Mouse (Mus musculus): ENCODE data around the gene Ahcyl2. TPM values are rescaled to one million over a fixed set of nuclear protein-coding genes. Genes with fewer than 3 reads are reported as not detected.

The Ahcyl2 gene
- total and polyA plus RNA-seq, 3 experiments: 50.0 to 204 (median 184) TPM

DNA sequence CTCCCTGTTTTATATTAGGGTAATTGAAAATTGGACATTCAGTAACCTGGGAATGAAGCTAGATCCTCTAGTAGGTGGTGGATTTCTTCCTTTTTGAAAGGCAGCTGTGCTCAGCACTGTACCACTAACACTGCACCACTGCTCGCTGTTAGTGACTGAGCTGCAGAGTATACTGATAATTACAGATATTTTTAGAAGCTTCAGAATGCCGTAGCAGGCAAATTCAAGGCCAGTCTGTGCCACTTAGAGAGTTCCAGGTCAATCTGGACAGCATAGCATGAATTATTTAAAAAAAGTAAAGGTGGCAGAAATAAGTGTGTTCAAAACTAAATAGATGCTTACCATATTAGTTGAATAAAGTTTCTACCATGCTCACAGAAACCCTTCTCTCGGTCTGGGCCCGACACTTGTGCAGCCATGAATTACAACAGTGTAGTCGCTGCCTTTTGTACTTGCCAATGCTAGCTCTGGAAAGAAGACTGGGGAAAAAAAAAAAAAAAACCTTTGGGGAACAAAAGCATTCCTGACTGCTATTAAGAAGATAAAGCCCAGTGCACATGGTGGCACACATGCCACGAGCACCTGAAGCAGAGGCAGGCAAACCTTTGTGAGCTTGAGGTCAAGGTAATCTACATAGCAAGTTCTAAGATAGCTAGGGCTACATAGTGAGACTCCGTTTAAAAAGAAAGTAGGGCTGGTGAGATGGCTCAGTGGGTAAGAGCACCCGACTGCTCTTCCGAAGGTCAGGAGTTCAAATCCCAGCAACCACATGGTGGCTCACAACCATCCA, 99.3 kb downstream of the Ahcyl2 start:
- in situ Hi-C loops (cut with MboI; ENCODE audit: low pct_ligation_motif_present, low pct_unique_long_range_greater_than_20kb, low sequenced_read_pairs): no loop called here
- Histone ChIP-seq H3K27ac (ENCODE audit: insufficient read depth, low read depth) (no peak overlapping the region), H3K27me3 (replicated peaks) (no peaks in the 10 kb centered on the region), H3K9me3 (replicated peaks; ENCODE audit: low read length) (peaks cover 12% of the 10 kb centered on the region), H3K4me2 (ENCODE audit: insufficient read depth, low read depth, poor library complexity, severe bottlenecking) (no peak overlapping the region), H3K4me3 (replicated peaks in 1 of 3; ENCODE audit: low read depth in 2 of 3, low read length in 2 of 3, poor library complexity in 1 of 3) (no peak overlapping the region), H3K79me2 (replicated peaks; ENCODE audit: control insufficient read depth, extremely low read depth, insufficient read depth, poor library complexity, severe bottlenecking) (no peaks in the 10 kb centered on the region; the same call in 1 of the 2 replicates), H3K36me3 (replicated peaks in 1 of 2; ENCODE audit: control insufficient read depth in 1 of 2, insufficient read depth in 1 of 2, low read length in 1 of 2) (peaks cover 17 to 89% of the 10 kb centered on the region in 2 experiments), H3K4me1 (ENCODE audit: control insufficient read depth in 1 of 2, insufficient read depth in 2 of 2) (0 out of 4 replicates have a peak, but pooled peaks cover 0 to 8% of the 10 kb centered on the region in 2 experiments), H3K9ac (ENCODE audit: insufficient read depth, low read depth) (no peak overlapping the region)
- no peak for TF ChIP-seq MYC (IDR thresholded peaks at IDR 0.05; ENCODE audit: low read depth, low read length)
- TF ChIP-seq ETS1 (conservative IDR thresholded peaks at IDR 0.05; ENCODE audit: low read depth, low read length): no peak
- TF ChIP-seq KAT2A (IDR thresholded peaks at IDR 0.05; ENCODE audit: insufficient replicate concordance, low read length): no peak
- no peak for TF ChIP-seq HCFC1 (IDR thresholded peaks at IDR 0.05; ENCODE audit: low read depth, low read length)
- dilution Hi-C loops (cut with MboI; ENCODE audit: extremely low pct_ligation_motif_present, extremely low pct_unique_long_range_greater_than_20kb, low sequenced_read_pairs): no loop called here
- DNase-seq (ENCODE audit: extremely low read depth): no peak

DNA sequence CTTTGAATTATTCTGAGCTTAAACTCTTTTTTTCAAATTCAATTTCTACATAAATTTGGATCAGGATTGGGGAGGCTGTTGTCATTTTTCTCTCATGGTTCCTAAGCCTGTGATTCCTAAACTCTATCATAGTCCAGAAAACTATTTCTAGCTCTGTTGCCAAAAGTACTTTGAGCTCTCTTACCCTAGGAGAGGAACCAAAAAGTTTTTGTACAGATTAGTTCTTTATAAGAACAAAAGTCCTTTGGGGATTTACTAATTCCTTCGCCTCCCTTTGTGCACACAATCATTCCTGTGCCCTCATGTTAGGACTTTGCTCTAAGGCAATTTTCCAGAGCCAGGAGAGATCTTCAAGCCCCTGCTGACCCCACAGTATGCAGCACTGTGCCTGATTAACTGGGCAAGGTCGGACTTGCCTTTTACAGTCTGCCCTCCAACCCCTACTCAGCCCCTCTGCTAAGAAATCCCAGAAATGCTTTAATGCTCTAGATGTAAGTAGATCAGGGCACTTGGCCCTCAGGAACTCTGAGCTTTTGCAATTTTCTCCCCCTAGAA, 100.6 kb downstream of the Ahcyl2 start:
- in situ Hi-C loops (cut with MboI; ENCODE audit: low pct_ligation_motif_present, low pct_unique_long_range_greater_than_20kb, low sequenced_read_pairs): no loop called here
- TF ChIP-seq JUN (IDR thresholded peaks at IDR 0.05; ENCODE audit: insufficient read depth, low read depth, low read length) (no peak), POLR2AphosphoS2 (IDR thresholded peaks at IDR 0.05; ENCODE audit: low read depth, low read length) (no peak), TBP (conservative IDR thresholded peaks at IDR 0.05; ENCODE audit: low read depth, low read length) (no peak), SMC3 (IDR thresholded peaks at IDR 0.05; ENCODE audit: low read depth, low read length) (no peak), MYC (IDR thresholded peaks at IDR 0.05; ENCODE audit: low read depth, low read length) (no peak), EP300 (IDR thresholded peaks at IDR 0.05; ENCODE audit: low read length) (no peak), ZKSCAN1 (IDR thresholded peaks at IDR 0.05; ENCODE audit: borderline replicate concordance, low read depth, low read length) (no peak), MXI1 (IDR thresholded peaks at IDR 0.05; ENCODE audit: low read depth, low read length) (no peak), ZNF384 (IDR thresholded peaks at IDR 0.05; ENCODE audit: low read depth, low read length) (no peak), CHD2 (IDR thresholded peaks at IDR 0.05; ENCODE audit: low read length) (no peak), JUND (conservative IDR thresholded peaks at IDR 0.05; ENCODE audit: low read depth, low read length) (no peak), KAT2A (IDR thresholded peaks at IDR 0.05; ENCODE audit: insufficient replicate concordance, low read length) (no peak), RAD21 (IDR thresholded peaks at IDR 0.05; ENCODE audit: low read depth, low read length) (no peak), MAX (IDR thresholded peaks at IDR 0.05; ENCODE audit: low read length) (no peak), NELFE (IDR thresholded peaks at IDR 0.05; ENCODE audit: low read depth, low read length) (no peak), TCF12 (IDR thresholded peaks at IDR 0.05; ENCODE audit: low read depth, low read length) (no peak), ETS1 (conservative IDR thresholded peaks at IDR 0.05; ENCODE audit: low read depth, low read length) (no peak), MAFK (IDR thresholded peaks at IDR 0.05; ENCODE audit: insufficient replicate concordance, low read length) (no peak)
- H3K4me3 ChIP-seq (replicated peaks in 1 of 3; ENCODE audit: low read depth in 2 of 3, low read length in 2 of 3, poor library complexity in 1 of 3): no peak overlapping the region
- H3K79me2 ChIP-seq (replicated peaks; ENCODE audit: control insufficient read depth, extremely low read depth, insufficient read depth, poor library complexity, severe bottlenecking): no peaks in the 10 kb centered on the region
- H3K27me3 ChIP-seq (replicated peaks): no peaks in the 10 kb centered on the region
- dilution Hi-C loops (cut with MboI; ENCODE audit: extremely low pct_ligation_motif_present, extremely low pct_unique_long_range_greater_than_20kb, low sequenced_read_pairs): no loop called here
- H3K9ac ChIP-seq (ENCODE audit: insufficient read depth, low read depth): no peak overlapping the region
- H3K36me3 ChIP-seq (replicated peaks in 1 of 2; ENCODE audit: control insufficient read depth in 1 of 2, insufficient read depth in 1 of 2, low read length in 1 of 2): peaks cover 13 to 87% of the 10 kb centered on the region in 2 experiments
- 0 out of 4 replicates have a peak, but pooled peaks cover 0 to 2% of the 10 kb centered on the region in 2 experiments for H3K4me1 ChIP-seq (ENCODE audit: control insufficient read depth in 1 of 2, insufficient read depth in 2 of 2)
- H3K9me3 ChIP-seq (replicated peaks; ENCODE audit: low read length): peaks cover 6% of the 10 kb centered on the region
- no peak overlapping the region for H3K4me2 ChIP-seq (ENCODE audit: insufficient read depth, low read depth, poor library complexity, severe bottlenecking)
- no peak overlapping the region for H3K27ac ChIP-seq (ENCODE audit: insufficient read depth, low read depth)
- no peak for DNase-seq (ENCODE audit: extremely low read depth)

Data from CH12.LX (cell line).